Mouse (Mus musculus) forebrain, postnatal 0 days (tissue): ENCODE data around the gene Snx5. TPM values are rescaled to one million over a fixed set of nuclear protein-coding genes. Genes with fewer than 3 reads are reported as not detected.
A peak's percentile ranks its signal among the peaks of the same experiment; 100 is the strongest.

Experiments used
- ATAC-seq: fragments of 200-750 bp; cut with Nextera tagmentation; 2 replicates; pipeline ENCODE4 v1.8.0; 2017; ENCODE audit warnings: mild to moderate bottlenecking, moderate library complexity
- DNase-seq: peaks from one replicate; pipeline ENCODE4 v3.0.0-alpha.2; 2015
- H3K27ac ChIP-seq: fragments of 300-500 bp; sonication (generic); 2 replicates; pipeline ENCODE4 v1.5.1; 2014; ENCODE audit warnings: low read depth, mild to moderate bottlenecking, antibody characterized with exemption, low read length, moderate library complexity, mixed read lengths
- H3K27me3 ChIP-seq: fragments of 300-500 bp; sonication (generic); 2 replicates; pipeline ENCODE4 v1.6.1; 2014; ENCODE audit warnings: mild to moderate bottlenecking, low read length, mixed read lengths; ENCODE audit not compliant: insufficient read depth
- H3K36me3 ChIP-seq: fragments of 300-500 bp; sonication (generic); 2 replicates; pipeline ENCODE4 v1.6.1; 2014; ENCODE audit warnings: mild to moderate bottlenecking, moderate library complexity; ENCODE audit not compliant: insufficient read depth
- H3K4me1 ChIP-seq: fragments of 300-500 bp; sonication (generic); 2 replicates; pipeline ENCODE4 v1.6.1; 2014; ENCODE audit warnings: antibody characterized with exemption; ENCODE audit not compliant: insufficient read depth
- H3K4me2 ChIP-seq: fragments of 300-500 bp; sonication (generic); 2 replicates; pipeline ENCODE4 v1.6.1; 2014; ENCODE audit warnings: low read depth, mild to moderate bottlenecking, moderate library complexity
- H3K4me3 ChIP-seq: fragments of 300-500 bp; sonication (generic); 2 replicates; pipeline ENCODE4 v1.5.1; 2014; ENCODE audit warnings: low read depth, low read length, mixed read lengths
- H3K9ac ChIP-seq: fragments of 300-500 bp; sonication (generic); 2 replicates; pipeline ENCODE4 v1.6.1; 2014; ENCODE audit warnings: mild to moderate bottlenecking
- H3K9me3 ChIP-seq: fragments of 300-500 bp; sonication (generic); 2 replicates; pipeline ENCODE4 v1.6.1; 2016; ENCODE audit warnings: low read length
- CTCF ChIP-seq: sonication (generic); IDR thresholded peaks from 2 replicates; pipeline ENCODE4 v1.5.1; 2016; ENCODE audit warnings: antibody characterized with exemption, control low read depth, low read depth
- WGBS: fragments of 180-500 bp; shearing (Covaris S2); extraction: QIAGEN DNeasy Blood & Tissue Kit; methylation state at CpG from one replicate; pipeline ENCODE4 v1.1.7; 2014; 5-methylcytosine and 5-hydroxymethylcytosine counted together
- polyA plus RNA-seq: library from polyadenylated mRNA; unstranded; fragments of >200 nt; fragmentation: Nextera tagmentation; extraction: Ambion mirVana; gene quantifications from 2 replicates; pipeline ENCODE4 v1.2.1, GENCODE M21; 2015
- total RNA-seq: library from RNA; depleted of rRNA; stranded (reverse); fragments of >200 nt; gene quantifications from 2 replicates; pipeline ENCODE4 v1.2.3, GENCODE M21; 2014; rRNA removed

Snx5 gene
- total RNA-seq = 69.7 and 71.6 TPM in 2 replicates
- polyA plus RNA-seq = 41.2 and 45.9 TPM in 2 replicates

DNA sequence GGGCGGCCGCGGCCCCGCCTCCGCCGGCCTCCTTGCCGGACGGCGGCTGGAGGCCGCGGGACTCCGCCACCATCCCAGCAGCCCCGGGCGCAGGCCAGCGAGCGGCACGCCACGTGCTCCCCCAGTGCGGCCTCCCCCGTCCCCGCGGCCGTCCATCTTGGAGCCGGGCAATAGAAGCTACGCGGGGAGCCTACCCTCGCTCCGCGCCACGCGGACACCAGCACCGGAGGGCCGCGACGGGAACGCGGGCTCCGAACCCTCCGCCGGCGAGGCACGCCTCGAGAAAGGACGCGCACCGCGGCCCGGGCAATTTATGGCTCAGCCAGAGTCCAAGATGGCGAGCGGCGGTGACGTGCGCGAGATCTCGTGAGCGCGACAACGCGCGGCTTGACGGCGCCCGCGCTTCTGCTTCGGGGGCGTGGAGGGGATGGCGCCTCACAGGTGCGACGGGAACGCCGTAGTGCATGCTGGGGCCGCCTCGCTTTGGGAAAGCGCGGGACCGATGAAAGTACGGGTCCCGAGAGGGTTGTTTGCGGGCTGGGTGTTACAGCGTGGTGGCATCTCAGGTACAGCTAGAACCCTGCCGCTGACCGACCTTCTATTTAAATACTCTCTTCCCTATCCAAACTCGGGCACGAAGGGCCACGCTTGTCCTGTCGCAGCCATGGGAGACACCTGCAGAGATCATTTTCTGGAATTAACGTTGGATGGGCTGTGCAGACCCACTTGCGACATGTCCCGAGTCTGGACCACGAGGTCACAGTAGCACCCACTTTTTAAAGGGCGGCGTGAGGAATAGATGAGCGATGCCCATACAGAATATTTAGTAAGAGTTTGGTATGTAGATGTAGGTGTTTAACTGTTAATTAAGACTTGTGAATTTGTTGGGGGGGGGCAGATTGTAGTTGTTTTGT is at the start of gene Snx5, which contains the start of gene Mgme1:
TSS of gene Snx5 (minus strand) at position 400 of the 914 bp plus-strand sequence.
TSS of gene Mgme1 (plus strand) at position 157 of the 914 bp plus-strand sequence.
- WGBS = 4% methylated on average over 82 of the region's 93 CpGs
- ATAC-seq (peak; percentile 99), DNase-seq (peak; percentile 97)
- H3K27me3 ChIP-seq = no peaks in the 10 kb centered on the region
- peak within 1 kb of the TSS; percentile 65 for H3K4me2 ChIP-seq
- H3K9ac ChIP-seq = peak within 1 kb of the TSS; percentile 94
- H3K27ac ChIP-seq = peak within 1 kb of the TSS; percentile 91
- TF ChIP-seq CTCF = no peak
- H3K36me3 ChIP-seq = no peaks in the 10 kb centered on the region
- H3K9me3 ChIP-seq = no peaks in the 10 kb centered on the region
- peak within 1 kb of the TSS; percentile 88 for H3K4me3 ChIP-seq
- peaks cover 14% of the 10 kb centered on the region for H3K4me1 ChIP-seq

DNA sequence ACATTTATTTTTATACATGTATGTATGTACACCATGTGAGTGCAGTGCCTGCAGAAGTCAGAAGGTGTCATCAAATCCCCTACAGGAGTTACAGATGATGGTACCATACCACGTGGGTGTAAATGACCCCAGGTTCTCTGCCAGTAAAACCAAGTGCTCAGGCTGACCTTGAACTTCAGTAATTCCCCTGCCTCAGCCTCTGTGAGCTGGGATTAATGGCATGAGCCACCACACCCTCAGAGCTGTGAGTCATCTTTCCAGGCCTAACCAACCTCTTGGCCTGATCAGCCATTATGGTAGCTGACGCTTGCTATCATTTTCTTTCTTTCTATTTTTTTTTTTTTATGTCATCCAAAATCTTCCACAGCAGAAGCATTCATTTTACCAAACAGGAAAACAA is 40.7 kb upstream of the Snx5 start:
- ATAC-seq (no peak), DNase-seq (no peak)
- H3K4me3 ChIP-seq = no peak overlapping the region
- 85% methylated on average over 2 of the region's 2 CpGs for WGBS
- no peak overlapping the region for H3K9ac ChIP-seq
- no peak for TF ChIP-seq CTCF
- no peak overlapping the region for H3K27ac ChIP-seq
- no peak overlapping the region for H3K4me2 ChIP-seq
- H3K4me1 ChIP-seq = no peaks in the 10 kb centered on the region
- H3K27me3 ChIP-seq = no peaks in the 10 kb centered on the region
- H3K36me3 ChIP-seq = no peaks in the 10 kb centered on the region
- no peaks in the 10 kb centered on the region for H3K9me3 ChIP-seq

DNA sequence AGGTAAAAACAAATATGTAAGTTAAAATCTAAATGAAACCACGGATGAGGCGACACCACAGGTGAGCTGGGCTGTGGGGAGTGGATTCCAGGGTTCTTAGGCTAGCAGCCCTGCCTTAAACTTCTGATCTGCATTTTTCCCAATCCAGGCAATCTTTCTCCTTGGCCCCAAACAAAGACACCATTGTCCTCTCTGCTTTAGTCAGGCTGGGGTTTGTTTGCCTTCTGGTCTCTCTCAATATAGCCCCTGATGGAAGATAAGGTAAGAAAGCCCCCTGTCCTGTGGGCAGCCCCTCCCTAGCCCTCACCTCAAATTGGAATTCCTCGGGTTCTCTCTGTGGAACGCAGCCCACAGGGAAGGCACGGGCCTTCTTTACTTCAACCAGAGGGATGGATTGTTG is 39.6 kb upstream of the Snx5 start:
- no peaks in the 10 kb centered on the region for H3K4me1 ChIP-seq
- 23% methylated on average over 5 of the region's 5 CpGs for WGBS
- H3K4me2 ChIP-seq = no peak overlapping the region
- no peak overlapping the region for H3K4me3 ChIP-seq
- no peak for ATAC-seq
- H3K9ac ChIP-seq = no peak overlapping the region
- TF ChIP-seq CTCF = no peak
- H3K27ac ChIP-seq = no peak overlapping the region
- H3K9me3 ChIP-seq = no peaks in the 10 kb centered on the region
- no peaks in the 10 kb centered on the region for H3K27me3 ChIP-seq
- H3K36me3 ChIP-seq = no peaks in the 10 kb centered on the region
- no peak for DNase-seq

DNA sequence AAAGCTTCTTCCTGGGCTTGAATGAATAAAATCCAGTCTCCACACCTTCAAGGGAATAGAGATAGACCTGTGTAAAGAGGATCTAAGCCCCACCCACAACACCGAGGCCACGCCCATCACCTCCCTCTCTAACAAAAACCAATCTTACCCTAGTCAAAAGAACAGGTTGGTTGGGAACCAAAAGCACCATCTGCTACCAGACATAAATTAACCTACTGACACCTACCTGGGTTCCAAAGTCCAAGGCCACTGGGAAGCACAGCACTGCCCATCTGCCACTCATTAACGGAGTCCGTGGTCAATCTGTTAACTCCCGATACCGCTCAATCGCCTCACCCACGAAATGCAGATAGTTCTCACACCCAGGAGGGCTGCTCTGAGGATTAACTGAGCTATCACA is 37.9 kb upstream of the Snx5 start:
- WGBS = 56% methylated on average over 8 of the region's 8 CpGs
- H3K4me2 ChIP-seq = no peak overlapping the region
- TF ChIP-seq CTCF = no peak
- no peaks in the 10 kb centered on the region for H3K4me1 ChIP-seq
- H3K36me3 ChIP-seq = no peaks in the 10 kb centered on the region
- no peak overlapping the region for H3K4me3 ChIP-seq
- DNase-seq (no peak), ATAC-seq (no peak)
- H3K27ac ChIP-seq = no peak overlapping the region
- no peaks in the 10 kb centered on the region for H3K9me3 ChIP-seq
- H3K9ac ChIP-seq = no peak overlapping the region
- no peaks in the 10 kb centered on the region for H3K27me3 ChIP-seq

DNA sequence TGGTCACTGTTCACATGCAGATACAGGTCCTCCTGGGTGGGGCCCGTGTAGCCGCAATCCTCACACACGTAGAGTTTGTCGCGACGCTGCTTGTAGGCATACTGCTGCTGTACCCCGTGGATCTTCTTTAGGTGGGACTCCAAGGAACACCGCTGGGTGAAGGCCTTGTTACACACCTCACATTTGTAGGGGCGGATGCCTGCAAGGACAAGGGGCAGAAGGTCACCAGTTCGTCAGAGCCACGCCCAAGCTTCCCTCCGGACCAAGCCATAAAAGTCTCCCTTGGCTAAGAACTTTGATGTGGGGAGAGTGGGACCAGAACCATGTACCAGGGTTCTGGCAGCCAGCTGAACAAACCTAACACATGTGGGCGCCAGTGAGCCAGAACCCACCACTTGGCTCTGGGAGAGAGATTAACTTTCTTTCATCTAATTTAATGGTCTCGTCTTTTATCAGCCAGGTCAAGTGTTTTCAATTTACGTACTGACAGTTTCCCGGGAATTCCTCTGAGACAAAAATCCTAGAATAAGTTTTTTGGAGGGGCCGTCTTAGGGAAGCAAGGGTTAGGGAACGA is 35.1 kb upstream of the Snx5 start:
- TF ChIP-seq CTCF = no peak
- DNase-seq = no peak
- 74% methylated on average over 18 of the region's 18 CpGs for WGBS

DNA sequence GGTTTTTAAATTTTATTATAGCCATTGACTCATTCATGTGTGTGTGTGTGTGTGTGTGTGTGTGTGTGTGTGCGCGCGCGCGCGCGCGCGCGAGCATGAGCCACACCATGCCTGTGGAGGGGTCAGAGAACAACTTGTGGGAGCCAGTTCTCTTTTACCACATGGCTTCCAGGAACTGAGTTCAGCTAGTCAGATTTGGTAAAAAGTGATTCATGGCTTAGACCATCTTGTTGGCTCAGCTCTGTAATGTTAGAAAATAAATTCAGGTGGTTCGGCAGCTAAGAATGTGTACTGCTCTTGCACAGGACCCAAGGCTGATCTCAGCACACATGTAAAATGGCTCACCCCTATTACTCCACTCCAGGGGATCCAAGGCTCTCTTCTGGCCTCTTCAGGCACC is 30.4 kb upstream of the Snx5 start:
- Histone ChIP-seq H3K36me3 (no peaks in the 10 kb centered on the region), H3K9ac (no peak overlapping the region), H3K4me1 (no peaks in the 10 kb centered on the region), H3K9me3 (no peaks in the 10 kb centered on the region), H3K27me3 (no peaks in the 10 kb centered on the region), H3K4me2 (no peak overlapping the region), H3K4me3 (no peak overlapping the region), H3K27ac (no peak overlapping the region)
- DNase-seq (no peak), ATAC-seq (no peak)
- TF ChIP-seq CTCF = no peak
- WGBS = 98% methylated on average over 11 of the region's 11 CpGs

More for the DNA sequence above, 35.1 kb upstream of the Snx5 start:
- Histone ChIP-seq H3K27ac (no peak overlapping the region), H3K9ac (no peak overlapping the region), H3K9me3 (no peaks in the 10 kb centered on the region), H3K4me3 (no peak overlapping the region), H3K27me3 (no peaks in the 10 kb centered on the region), H3K4me1 (no peaks in the 10 kb centered on the region), H3K36me3 (no peaks in the 10 kb centered on the region), H3K4me2 (no peak overlapping the region)
- no peak for ATAC-seq
